Mouse (Mus musculus): ENCODE results near the gene Gm42906.

Gene Gm42906

GRCm38 (mm10) chr5:151020031-151020820 is 407.7 kb downstream of the Gm42906 start:
- no peak for DNase-seq

- no peak for DNase-seq
These were observed 409.0 kb downstream of the Gm42906 start for GRCm38 (mm10) chr5:151018959-151019358.

GRCm38 (mm10) chr5:151018450-151018849 is 409.5 kb downstream of the Gm42906 start:
- no peak for DNase-seq
